Mouse (Mus musculus): ENCODE data around the gene Prkn.

Gene Prkn

GRCm38 (mm10) chr17:11737905-11738304 lies 897.7 kb downstream of the Prkn start:
- no peak for DNase-seq (ENCODE audit: low spot score in 2 of 2)

DNA sequence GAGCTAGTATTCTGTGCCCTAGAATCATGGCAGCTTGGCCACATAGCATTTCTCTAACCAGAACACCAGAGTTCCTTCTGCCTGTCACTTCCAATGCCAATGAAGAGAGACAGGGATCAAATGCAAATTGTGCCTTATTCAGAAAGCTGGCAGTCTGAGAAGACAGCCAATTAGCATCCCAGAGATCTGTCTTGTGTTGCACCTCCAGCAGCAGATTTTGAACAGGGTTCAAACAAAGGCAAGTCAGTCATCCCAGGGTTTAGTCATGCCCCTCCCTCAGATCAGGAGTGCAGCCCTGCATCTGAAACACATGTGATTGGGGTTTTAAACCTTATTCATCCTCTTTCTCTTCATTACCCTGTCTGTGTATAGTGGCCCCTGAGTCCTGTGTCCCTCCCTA lies 900.5 kb downstream of the Prkn start:
- no peak for DNase-seq (ENCODE audit: low spot score in 2 of 2)

GRCm38 (mm10) chr17:11741161-11741560 lies 901.0 kb downstream of the Prkn start:
- no peak for DNase-seq (ENCODE audit: low spot score in 2 of 2)

DNA sequence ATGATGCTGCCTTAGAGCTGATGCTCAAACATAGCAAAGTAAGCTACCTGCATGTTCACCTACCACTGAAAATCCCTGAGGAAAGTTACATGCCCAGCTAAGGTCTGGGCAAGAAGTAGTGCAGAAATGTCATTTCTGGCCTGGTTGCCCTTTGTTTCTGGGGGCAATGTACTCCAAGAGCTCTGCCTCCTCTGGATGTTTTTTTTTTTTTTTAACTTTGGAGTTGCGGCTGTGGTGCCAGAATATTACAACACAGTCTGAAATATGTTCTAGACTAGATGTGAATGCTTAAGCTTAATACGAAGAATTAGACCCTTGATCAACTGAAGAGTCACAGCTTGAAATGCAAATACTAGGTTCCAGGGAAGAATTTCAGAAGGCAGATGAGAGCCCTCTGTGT lies 911.1 kb downstream of the Prkn start:
- DNase-seq (ENCODE audit: low spot score in 2 of 2) = no peak

GRCm38 (mm10) chr17:11752686-11753085 lies 912.5 kb downstream of the Prkn start:
- DNase-seq (ENCODE audit: low spot score in 2 of 2) = no peak

- no peak for DNase-seq (ENCODE audit: low spot score in 2 of 2)
Measured at GRCm38 (mm10) chr17:11765117-11765516, 924.9 kb downstream of the Prkn start.

DNA sequence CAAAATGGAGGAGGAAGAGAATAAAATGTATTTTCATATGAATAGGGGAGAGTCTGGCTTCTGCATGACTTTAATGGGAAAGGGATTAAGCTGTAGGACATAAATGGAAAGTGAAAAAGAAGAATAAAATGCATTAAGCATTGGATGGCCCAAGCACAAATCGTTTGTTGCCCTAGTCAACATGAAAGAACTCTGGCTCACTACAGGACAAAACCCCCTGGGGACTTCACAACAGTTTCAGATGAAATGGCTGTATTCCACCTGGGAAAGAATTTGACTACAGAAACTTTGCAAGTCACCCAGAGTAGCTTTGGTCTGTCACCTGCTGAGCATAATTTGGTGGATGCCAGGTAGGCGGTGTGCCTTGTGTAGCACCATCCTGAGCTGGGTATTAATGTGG lies 925.4 kb downstream of the Prkn start:
- DNase-seq (ENCODE audit: low spot score in 2 of 2) = no peak

- no peak for DNase-seq (ENCODE audit: low spot score in 2 of 2)
Measured at GRCm38 (mm10) chr17:11767301-11767700, 927.1 kb downstream of the Prkn start.

DNA sequence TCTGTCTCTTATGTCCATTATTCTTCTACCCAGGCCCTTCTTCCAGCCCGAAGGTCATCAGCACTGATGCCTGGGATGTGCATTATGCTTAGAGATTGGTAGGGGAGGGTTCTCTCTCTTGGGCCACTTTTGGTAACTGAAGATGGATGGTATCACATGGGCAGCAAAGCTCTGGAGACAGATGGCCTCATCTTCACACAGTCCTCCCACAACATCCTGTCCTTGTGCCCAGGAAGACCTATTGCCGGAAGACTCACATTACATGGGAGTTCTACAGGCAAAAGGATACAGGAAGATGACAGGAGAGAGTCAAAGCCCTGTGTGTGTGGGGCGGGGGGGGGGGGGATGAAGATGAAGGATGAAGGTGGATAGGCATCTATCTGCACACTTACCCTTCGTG lies 928.2 kb downstream of the Prkn start:
- no peak for DNase-seq (ENCODE audit: low spot score in 2 of 2)

GRCm38 (mm10) chr17:11768971-11769370 lies 928.8 kb downstream of the Prkn start:
- DNase-seq (ENCODE audit: low spot score in 2 of 2) = no peak

- DNase-seq (ENCODE audit: low spot score in 2 of 2) = no peak
Measured at GRCm38 (mm10) chr17:11769513-11769912, 929.3 kb downstream of the Prkn start.

- no peak for DNase-seq (ENCODE audit: low spot score in 2 of 2)
Measured at GRCm38 (mm10) chr17:11779547-11779946, 939.4 kb downstream of the Prkn start.

GRCm38 (mm10) chr17:11780005-11780404 lies 939.8 kb downstream of the Prkn start:
- DNase-seq (ENCODE audit: low spot score in 2 of 2) = no peak

- DNase-seq (ENCODE audit: low spot score in 2 of 2) = no peak
Measured at GRCm38 (mm10) chr17:11780805-11781481, 940.8 kb downstream of the Prkn start.

- DNase-seq (ENCODE audit: low spot score in 2 of 2) = no peak
Measured at GRCm38 (mm10) chr17:11788270-11788936, 948.2 kb downstream of the Prkn start.

- no peak for DNase-seq (ENCODE audit: low spot score in 2 of 2)
Measured at GRCm38 (mm10) chr17:11795979-11796378, 955.8 kb downstream of the Prkn start.

DNA sequence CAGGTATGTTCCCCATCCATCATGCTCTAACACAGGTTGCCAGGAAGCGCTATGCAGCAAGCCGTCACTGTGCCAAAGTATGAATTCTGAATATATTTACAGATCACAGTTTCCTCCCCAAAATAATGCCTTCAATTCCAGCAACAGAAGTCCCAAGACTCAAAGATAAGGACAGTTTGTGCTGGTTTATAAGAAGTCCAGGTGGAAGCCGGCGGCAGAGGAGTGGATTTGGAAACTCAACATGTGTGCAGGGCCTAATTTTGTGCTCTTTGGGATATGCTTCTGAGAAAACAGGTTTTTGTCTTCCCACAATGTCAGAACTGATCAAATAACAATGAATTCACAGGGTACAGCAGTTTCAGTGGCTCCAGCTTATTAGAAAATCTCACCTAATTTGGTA lies 961.0 kb downstream of the Prkn start:
- no peak for DNase-seq (ENCODE audit: low spot score in 2 of 2)

DNA sequence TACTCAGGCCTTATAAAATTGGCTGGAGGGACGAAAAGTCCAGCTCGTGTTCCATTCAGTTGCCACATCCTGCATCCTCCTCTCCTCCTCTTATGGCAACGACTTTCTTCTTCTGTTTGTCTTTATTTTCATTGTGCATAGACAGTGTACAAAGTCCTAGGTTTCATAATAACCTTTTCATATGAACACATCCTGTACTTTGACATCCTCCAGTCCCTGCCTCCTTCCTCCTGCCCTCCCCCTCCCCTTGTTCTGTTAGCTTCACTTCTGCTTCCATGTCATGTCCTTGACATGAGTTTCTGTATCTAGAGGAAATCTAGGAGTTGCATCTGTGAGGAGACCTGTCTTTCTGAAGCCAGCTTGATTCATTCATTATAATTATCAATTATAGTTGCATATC lies 967.1 kb downstream of the Prkn start:
- DNase-seq (ENCODE audit: low spot score in 2 of 2) = no peak

- no peak for DNase-seq (ENCODE audit: low spot score in 2 of 2)
Measured at GRCm38 (mm10) chr17:11817886-11818285, 977.7 kb downstream of the Prkn start.

GRCm38 (mm10) chr17:11819506-11819905 lies 979.3 kb downstream of the Prkn start:
- no peak for DNase-seq (ENCODE audit: low spot score in 2 of 2)

- DNase-seq (ENCODE audit: low spot score in 2 of 2) = no peak
Measured at GRCm38 (mm10) chr17:11820757-11821156, 980.6 kb downstream of the Prkn start.

- no peak for DNase-seq (ENCODE audit: low spot score in 2 of 2)
Measured at GRCm38 (mm10) chr17:11829501-11829900, 989.3 kb downstream of the Prkn start.

- DNase-seq (ENCODE audit: low spot score in 2 of 2) = no peak
Measured at GRCm38 (mm10) chr17:11837121-11837520, 996.9 kb downstream of the Prkn start.

DNA sequence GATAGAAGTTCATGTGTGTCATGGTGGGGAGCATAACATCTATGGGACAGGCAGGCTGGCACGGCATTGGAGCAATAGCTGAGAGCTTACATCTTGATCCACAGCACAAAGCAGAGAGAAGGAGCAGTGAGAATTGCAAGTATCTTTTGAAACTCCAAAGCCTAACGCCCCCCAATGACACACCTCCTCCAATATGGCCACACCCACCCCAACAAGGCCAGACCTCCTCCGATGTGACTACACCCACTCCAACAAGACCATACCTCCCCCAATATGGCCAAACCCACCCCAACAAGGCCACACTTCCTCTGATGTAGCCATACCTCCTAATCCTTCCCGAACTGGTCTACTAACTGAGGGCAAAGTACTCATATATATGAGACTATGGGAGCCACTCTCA lies 1004.3 kb downstream of the Prkn start:
- no peak for DNase-seq (ENCODE audit: low spot score in 2 of 2)

Data from urinary bladder, postnatal 4 days (tissue).